Mouse (Mus musculus) thymus, adult 2 months (tissue): ENCODE measurements around the gene Nup210l.

Experiments
- CTCF ChIP-seq: fragments of 200-500 bp; IDR thresholded peaks from 2 replicates; pipeline ENCODE4 v1.5.1; 2012; ENCODE audit warnings: mild to moderate bottlenecking, control low read depth, low read length, moderate library complexity, borderline replicate concordance; ENCODE audit not compliant: control insufficient read depth, poor library complexity, insufficient read depth; ENCODE audit errors: extremely low read depth
- POLR2A ChIP-seq: fragments of 200-500 bp; IDR thresholded peaks from 2 replicates; pipeline ENCODE4 v1.6.1; 2012; ENCODE audit warnings: mild to moderate bottlenecking, low read length, control low read depth, moderate library complexity; ENCODE audit not compliant: control insufficient read depth, poor library complexity, insufficient read depth; ENCODE audit errors: extremely low read depth

DNA sequence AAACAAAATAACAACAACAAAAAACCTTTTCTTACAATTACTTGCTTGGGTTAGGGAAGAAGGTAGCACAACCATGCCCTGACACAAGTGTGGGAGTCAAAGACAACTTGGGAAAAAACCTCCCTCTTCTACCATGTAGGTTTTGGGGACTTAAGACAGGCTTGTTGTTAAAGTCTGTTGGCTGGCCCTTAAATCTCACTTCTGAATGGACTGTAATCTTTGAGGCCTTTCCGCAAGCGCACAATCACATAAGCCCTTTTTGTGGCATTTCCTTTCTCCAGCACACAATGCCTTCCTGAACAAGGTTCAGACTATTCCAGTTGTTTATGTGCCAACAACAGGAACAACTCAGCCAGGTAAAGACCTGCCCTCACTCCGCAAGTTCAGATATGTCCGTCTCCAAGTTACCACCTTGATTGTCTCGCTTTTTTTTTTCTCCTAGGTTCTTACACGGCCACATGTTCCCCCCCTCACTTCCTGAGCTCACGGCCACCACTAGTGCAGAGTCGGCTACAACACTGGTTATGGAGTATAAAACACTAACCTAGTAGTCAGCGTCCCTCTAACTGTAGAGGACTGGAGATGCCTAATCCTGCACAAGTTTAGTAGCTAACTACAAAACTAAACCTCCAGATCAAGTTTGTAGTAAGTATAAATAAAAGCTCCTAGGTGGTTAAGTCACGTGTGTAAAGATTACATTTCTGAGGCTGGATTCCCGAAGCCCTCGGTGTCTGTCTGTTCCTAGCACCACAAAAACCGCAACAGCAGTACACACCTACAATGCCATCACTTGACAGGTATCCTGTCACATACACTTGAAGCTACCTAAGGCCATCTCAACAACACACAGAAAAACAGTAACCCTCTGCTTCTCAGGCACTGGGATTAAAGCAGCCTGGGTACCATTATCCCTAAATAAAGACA lies 107.8 kb downstream of the Nup210l start:
- TF ChIP-seq POLR2A (no peak), CTCF (no peak)
